Mouse (Mus musculus) layer of hippocampus, adult 8-10 months (tissue): ENCODE data around the gene Elavl3. TPM values are rescaled to one million over a fixed set of nuclear protein-coding genes. Genes with fewer than 3 reads are reported as not detected.

Experiments used
- total RNA-seq, 4 experiments: library from RNA; stranded (reverse); gene quantifications; 2 replicates each; pipeline ENCODE4 v1.2.4; 2022

The Elavl3 gene
- total RNA-seq, 4 experiments from 2014 or later: 126 to 166 (median 145) TPM

Other genes with a start within 250 kb of the Elavl3 start
- not detected for gene Angptl8, start 216.5 kb downstream of the Elavl3 start, total RNA-seq
- 10 to 100 TPM; 12.7 to 23.0 (median 19.2) TPM for gene Dock6, start 199.4 kb downstream of the Elavl3 start, total RNA-seq
- 10 to 100 TPM; 16.9 to 23.5 (median 21.1) TPM for gene Rab3d, start 133.8 kb downstream of the Elavl3 start, total RNA-seq
- gene Ccdc159, start 124.6 kb downstream of the Elavl3 start, total RNA-seq: 10 to 100 TPM; 18.7 to 22.5 (median 21.8) TPM
- 10 to 100 TPM; 42.8 to 49.1 (median 43.5) TPM for gene Tmem205, start 124.5 kb downstream of the Elavl3 start, total RNA-seq
- 100 to 1,000 TPM; 229 to 244 (median 235) TPM for gene Plppr2, start 115.0 kb downstream of the Elavl3 start, total RNA-seq
- 10 to 100 TPM; 12.0 to 14.0 (median 13.1) TPM for gene Swsap1, start 96.3 kb downstream of the Elavl3 start, total RNA-seq
- gene Epor, start 88.5 kb downstream of the Elavl3 start, total RNA-seq: 10 to 100 TPM in 1 of 4 experiments, 1 to 10 TPM in 3; 6.6 to 11.3 (median 8.2) TPM
- 1 to 10 TPM; 2.2 to 4.2 (median 2.6) TPM for gene Rgl3, start 62.6 kb downstream of the Elavl3 start, total RNA-seq
- 10 to 100 TPM in 1 of 4 experiments, 1 to 10 TPM in 3; 6.5 to 12.3 (median 8.3) TPM for gene Ccdc151, start 49.4 kb downstream of the Elavl3 start, total RNA-seq
- gene Prkcsh, start 49.2 kb downstream of the Elavl3 start, total RNA-seq: 100 to 1,000 TPM in 3 of 4 experiments, 10 to 100 TPM in 1; 98.6 to 109 (median 104) TPM
- gene Gm49318, start 19.2 kb upstream of the Elavl3 start, total RNA-seq: not detected
- gene Zfp653, start 19.4 kb upstream of the Elavl3 start, total RNA-seq: 10 to 100 TPM; 22.9 to 26.6 (median 23.9) TPM
- 10 to 100 TPM; 43.7 to 51.6 (median 45.7) TPM for gene Ecsit, start 33.4 kb upstream of the Elavl3 start, total RNA-seq
- 1 to 10 TPM in 3 of 4 experiments, under 1 TPM in 1; 0.63 to 3.0 (median 1.0) TPM for gene Cnn1, start 47.2 kb upstream of the Elavl3 start, total RNA-seq
- gene Elof1, start 65.1 kb upstream of the Elavl3 start, total RNA-seq: 10 to 100 TPM; 55.4 to 61.7 (median 59.4) TPM
- gene Acp5, start 83.7 kb upstream of the Elavl3 start, total RNA-seq: under 1 TPM in 3 of 4 experiments, not detected in 1; 0.54 to 0.98 (median 0.65) TPM
- 10 to 100 TPM; 37.1 to 47.5 (median 41.4) TPM for gene Pigyl, start 104.8 kb upstream of the Elavl3 start, total RNA-seq
- gene Zfp872, start 136.1 kb upstream of the Elavl3 start, total RNA-seq: under 1 TPM in 3 of 4 experiments, not detected in 1; 0.11 to 0.31 (median 0.12) TPM
- 10 to 100 TPM; 21.2 to 23.1 (median 22.5) TPM for gene Zfp809, start 173.7 kb upstream of the Elavl3 start, total RNA-seq
- gene Zfp599, start 207.9 kb upstream of the Elavl3 start, total RNA-seq: 1 to 10 TPM; 5.1 to 6.3 (median 5.3) TPM